Mouse (Mus musculus): Measurements from ENCODE around the gene Chic1. TPM values are rescaled to one million over a fixed set of nuclear protein-coding genes. Genes with fewer than 3 reads are reported as not detected.

Gene Chic1
- 0.84 TPM for polyA plus RNA-seq (2014; fragmentation: Illumina TruSeq; extraction: RNeasy Lipid Tissue Mini Kit (QIAGEN cat#74804); ENCODE audit: insufficient read depth, low read depth, low replicate concordance)

GRCm38 (mm10) chrX:103356287-103356686 is at the start of gene Chic1:
Chic1 (plus strand) TSS chrX:103356476.

GRCm38 (mm10) chrX:103321146-103321545 is 35.1 kb upstream of the Chic1 start, which contains the start of gene Cdx4:
Cdx4 (plus strand) TSS chrX:103321398.

GRCm38 (mm10) chrX:103414167-103414566 is 57.9 kb downstream of the Chic1 start, which contains the start of gene Tsx:
Tsx (plus strand) TSS chrX:103414467.

GRCm38 (mm10) chrX:103421710-103422109 is 65.4 kb downstream of the Chic1 start, which contains the start of gene Gm26992:
Gm26992 (plus strand) TSS chrX:103422010.

Other genes starting within 250 kb of the Chic1 start
- 0.12 TPM for gene Nap1l2, start 169.8 kb upstream of the Chic1 start, polyA plus RNA-seq (2014; fragmentation: Illumina TruSeq; extraction: RNeasy Lipid Tissue Mini Kit (QIAGEN cat#74804); ENCODE audit: insufficient read depth, low read depth, low replicate concordance)
- not detected for gene Cdx4, start 35.1 kb upstream of the Chic1 start, polyA plus RNA-seq (2014; fragmentation: Illumina TruSeq; extraction: RNeasy Lipid Tissue Mini Kit (QIAGEN cat#74804); ENCODE audit: insufficient read depth, low read depth, low replicate concordance)
- gene Tsx, start 58.0 kb downstream of the Chic1 start, polyA plus RNA-seq (2014; fragmentation: Illumina TruSeq; extraction: RNeasy Lipid Tissue Mini Kit (QIAGEN cat#74804); ENCODE audit: insufficient read depth, low read depth, low replicate concordance): not detected
- not detected for gene Gm26992, start 65.5 kb downstream of the Chic1 start, polyA plus RNA-seq (2014; fragmentation: Illumina TruSeq; extraction: RNeasy Lipid Tissue Mini Kit (QIAGEN cat#74804); ENCODE audit: insufficient read depth, low read depth, low replicate concordance)

Measured in lung, adult 10 weeks (tissue).